Mouse (Mus musculus): ENCODE measurements around the gene Hs3st6. TPM values are rescaled to one million over a fixed set of nuclear protein-coding genes. Genes with fewer than 3 reads are reported as not detected.
"Not testable (repeated sequence)": the region's sequence is repeated elsewhere in the genome, so short reads cannot be mapped to it uniquely, and the experiment has no call there.

Gene Hs3st6
- polyA plus RNA-seq, 1 experiment: not detected

GRCm38 (mm10) chr17:24719494-24720222, 33.1 kb upstream of the Hs3st6 start:
- TF ChIP-seq CTCF (IDR thresholded peaks at IDR 0.05; ENCODE audit: insufficient read depth, low read depth, low read length) (no peak), POLR2A (IDR thresholded peaks at IDR 0.05; ENCODE audit: insufficient read depth, low read depth, low read length) (peak; percentile 94)
- peak overlapping the region; percentile 97 for H3K4me3 ChIP-seq (ENCODE audit: insufficient read depth, low read depth, low read length)
- under 1% methylated on average over 61 of the region's 61 CpGs for WGBS
- H3K27ac ChIP-seq (ENCODE audit: insufficient read depth, low read depth, low read length): peak overlapping the region; percentile 61; the same call in 1 of the 2 replicates
- peaks cover 10% of the 10 kb centered on the region for H3K4me1 ChIP-seq (ENCODE audit: control insufficient read depth, insufficient read depth, low read length)

GRCm38 (mm10) chr17:24720616-24721015, 32.2 kb upstream of the Hs3st6 start:
- not testable (repeated sequence) for H3K27ac ChIP-seq (ENCODE audit: insufficient read depth, low read depth, low read length)
- peak overlapping the region; percentile 75 for H3K4me3 ChIP-seq (ENCODE audit: insufficient read depth, low read depth, low read length)
- WGBS: under 1% methylated on average over 11 of the region's 11 CpGs
- H3K4me1 ChIP-seq (ENCODE audit: control insufficient read depth, insufficient read depth, low read length): peaks cover 10% of the 10 kb centered on the region

GRCm38 (mm10) chr17:24721383-24721955, 31.3 kb upstream of the Hs3st6 start:
- Histone ChIP-seq H3K4me1 (ENCODE audit: control insufficient read depth, insufficient read depth, low read length) (peaks cover 10% of the 10 kb centered on the region), H3K4me3 (ENCODE audit: insufficient read depth, low read depth, low read length) (peak overlapping the region; percentile 15; the same call in 1 of the 2 replicates)
- WGBS: 62% methylated on average over 7 of the region's 7 CpGs
- not testable (repeated sequence) for H3K27ac ChIP-seq (ENCODE audit: insufficient read depth, low read depth, low read length)

DNA sequence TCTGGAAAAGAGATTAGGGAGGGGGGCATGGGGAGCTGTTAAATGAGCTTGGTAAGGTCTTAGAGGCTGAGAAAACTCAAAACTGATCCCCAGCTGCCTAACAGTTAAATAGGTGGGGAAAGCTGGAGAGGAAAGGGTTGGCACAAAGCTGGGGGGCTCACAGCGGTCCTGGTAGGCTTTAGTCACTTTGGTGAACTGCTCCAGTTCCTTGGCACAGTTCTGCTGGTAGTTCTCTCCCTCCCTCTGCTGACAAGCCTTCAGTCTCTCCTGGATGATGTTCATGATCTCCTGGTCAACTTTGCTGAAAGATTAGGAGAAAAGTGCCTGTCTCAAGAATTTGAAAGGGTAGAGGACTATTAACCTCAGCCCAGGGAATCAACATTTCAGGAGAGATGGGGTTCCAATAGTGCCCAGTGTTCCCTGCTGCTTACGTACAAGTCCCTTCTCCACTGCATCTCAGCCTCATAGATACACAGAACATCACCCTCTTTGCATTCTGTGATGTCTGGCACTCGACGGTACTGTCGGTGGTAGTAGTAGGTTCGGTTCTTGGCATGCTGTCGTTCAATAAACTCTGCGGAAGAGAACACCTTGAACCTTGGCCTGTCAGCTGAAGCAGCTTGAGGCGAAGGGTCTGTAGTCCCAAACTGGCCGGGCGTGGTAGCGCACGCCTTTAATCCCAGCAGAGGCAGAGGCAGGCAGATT, 30.4 kb upstream of the Hs3st6 start:
- no peak overlapping the region for H3K4me3 ChIP-seq (ENCODE audit: insufficient read depth, low read depth, low read length)
- H3K4me1 ChIP-seq (ENCODE audit: control insufficient read depth, insufficient read depth, low read length): peaks cover 10% of the 10 kb centered on the region
- TF ChIP-seq POLR2A (IDR thresholded peaks at IDR 0.05; ENCODE audit: insufficient read depth, low read depth, low read length): no peak
- no peak for TF ChIP-seq CTCF (IDR thresholded peaks at IDR 0.05; ENCODE audit: insufficient read depth, low read depth, low read length)
- WGBS: 37% methylated on average over 13 of the region's 13 CpGs
- H3K27ac ChIP-seq (ENCODE audit: insufficient read depth, low read depth, low read length): no peak overlapping the region

DNA sequence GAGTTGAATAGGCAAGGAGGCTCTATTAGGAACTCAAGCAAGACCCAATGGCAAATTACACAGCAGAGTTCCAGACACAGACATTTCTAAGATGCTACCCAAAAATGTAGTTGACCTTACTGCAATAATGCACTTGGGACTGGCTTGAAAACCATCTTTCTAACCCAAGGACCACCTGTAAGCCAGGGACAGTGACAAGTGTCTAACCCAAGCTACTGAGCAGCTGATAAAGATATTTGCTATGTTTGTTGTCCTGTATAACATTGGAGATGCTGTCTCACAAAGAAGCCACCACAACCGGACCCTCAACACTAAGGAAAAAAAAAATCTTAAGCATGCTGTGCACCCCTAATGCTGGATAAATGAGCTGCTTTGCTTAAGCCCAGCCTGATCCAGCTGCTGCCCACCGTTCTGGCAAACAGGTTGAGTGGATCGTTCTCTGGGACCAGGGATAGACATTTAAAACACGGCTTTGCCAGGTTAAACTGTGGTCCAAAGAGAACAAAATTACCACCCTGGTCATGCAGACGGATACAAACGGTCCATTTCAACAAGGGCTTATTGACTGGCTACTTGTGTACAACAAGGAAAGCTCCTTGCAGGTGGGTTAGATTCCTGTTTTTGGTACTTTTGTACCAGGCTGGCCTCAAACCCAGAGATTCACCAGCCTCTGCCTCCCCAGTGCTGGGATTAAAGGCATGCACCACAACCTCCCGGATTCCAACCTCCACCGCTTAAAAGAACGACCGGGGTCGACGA, 29.5 kb upstream of the Hs3st6 start:
- H3K4me1 ChIP-seq (ENCODE audit: control insufficient read depth, insufficient read depth, low read length): peaks cover 10% of the 10 kb centered on the region
- TF ChIP-seq POLR2A (IDR thresholded peaks at IDR 0.05; ENCODE audit: insufficient read depth, low read depth, low read length): no peak
- TF ChIP-seq CTCF (IDR thresholded peaks at IDR 0.05; ENCODE audit: insufficient read depth, low read depth, low read length): no peak
- peak overlapping the region; percentile 77 for H3K4me3 ChIP-seq (ENCODE audit: insufficient read depth, low read depth, low read length)
- WGBS: under 1% methylated on average over 12 of the region's 12 CpGs
- H3K27ac ChIP-seq (ENCODE audit: insufficient read depth, low read depth, low read length): no peak overlapping the region; the same call in 1 of the 2 replicates

DNA sequence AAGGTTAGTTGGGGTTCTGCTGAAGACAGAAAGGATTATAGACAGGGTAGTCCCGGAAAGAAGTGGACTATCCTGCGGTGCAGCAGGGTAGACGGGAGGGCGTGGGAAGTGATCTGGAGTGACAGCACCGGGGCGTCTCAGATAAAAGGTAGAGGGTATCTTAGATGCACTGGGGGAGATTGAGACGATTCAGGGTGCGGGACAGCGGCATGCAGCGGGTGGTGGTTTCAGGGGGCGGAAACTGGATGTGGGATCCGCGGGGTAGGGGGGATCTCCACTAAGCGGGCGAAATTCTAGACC, 29.0 kb upstream of the Hs3st6 start:
- WGBS: under 1% methylated on average over 15 of the region's 15 CpGs

DNA sequence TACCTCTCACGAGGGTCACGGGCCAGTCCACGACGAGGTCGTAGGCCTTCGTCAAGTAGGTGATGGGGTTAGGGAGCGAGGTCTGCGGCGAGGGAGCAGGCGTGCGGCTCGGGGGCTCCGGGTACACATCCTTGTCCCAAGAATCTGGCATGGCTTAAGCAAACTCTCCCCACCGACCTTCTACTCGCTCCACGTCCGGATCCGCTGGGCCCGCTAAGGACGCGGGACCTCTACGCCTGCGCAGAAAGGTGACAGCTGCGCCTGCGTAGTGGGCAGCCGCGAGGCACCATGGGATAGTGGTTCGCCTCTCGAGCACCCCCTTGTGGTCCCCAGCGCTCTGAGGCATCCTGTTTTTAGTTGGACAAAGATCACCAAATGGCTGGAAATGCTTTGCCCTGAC, 28.6 kb upstream of the Hs3st6 start, which contains the start of gene Ndufb10:
Gene Ndufb10 (minus strand): TSS at position 295 of the 400 bp plus-strand sequence.
- under 1% methylated on average over 30 of the region's 30 CpGs for WGBS
- peak within 1 kb of the TSS; percentile 87 for H3K27ac ChIP-seq (ENCODE audit: insufficient read depth, low read depth, low read length)
- TF ChIP-seq CTCF (IDR thresholded peaks at IDR 0.05; ENCODE audit: insufficient read depth, low read depth, low read length) (peak; percentile 51; the same call in 1 of the 2 replicates), POLR2A (IDR thresholded peaks at IDR 0.05; ENCODE audit: insufficient read depth, low read depth, low read length) (peak; percentile 90)

More for the DNA sequence above, 29.0 kb upstream of the Hs3st6 start:
- H3K4me3 ChIP-seq (ENCODE audit: insufficient read depth, low read depth, low read length): peak overlapping the region; percentile 77
- TF ChIP-seq POLR2A (IDR thresholded peaks at IDR 0.05; ENCODE audit: insufficient read depth, low read depth, low read length): no peak
- no peak for TF ChIP-seq CTCF (IDR thresholded peaks at IDR 0.05; ENCODE audit: insufficient read depth, low read depth, low read length)
- H3K4me1 ChIP-seq (ENCODE audit: control insufficient read depth, insufficient read depth, low read length): peaks cover 10% of the 10 kb centered on the region
- peak overlapping the region; percentile 87 for H3K27ac ChIP-seq (ENCODE audit: insufficient read depth, low read depth, low read length)

GRCm38 (mm10) chr17:24725637-24726390, 27.0 kb upstream of the Hs3st6 start:
- no peak for TF ChIP-seq CTCF (IDR thresholded peaks at IDR 0.05; ENCODE audit: insufficient read depth, low read depth, low read length)
- TF ChIP-seq POLR2A (IDR thresholded peaks at IDR 0.05; ENCODE audit: insufficient read depth, low read depth, low read length): no peak
- WGBS: 70% methylated on average over 3 of the region's 3 CpGs
- peaks cover 10% of the 10 kb centered on the region for H3K4me1 ChIP-seq (ENCODE audit: control insufficient read depth, insufficient read depth, low read length)
- no peak overlapping the region for H3K27ac ChIP-seq (ENCODE audit: insufficient read depth, low read depth, low read length)
- H3K4me3 ChIP-seq (ENCODE audit: insufficient read depth, low read depth, low read length): no peak overlapping the region

More for the DNA sequence above, 28.6 kb upstream of the Hs3st6 start, which contains the start of gene Ndufb10:
- peak within 1 kb of the TSS; percentile 77 for H3K4me3 ChIP-seq (ENCODE audit: insufficient read depth, low read depth, low read length)
- H3K4me1 ChIP-seq (ENCODE audit: control insufficient read depth, insufficient read depth, low read length): peaks cover 10% of the 10 kb centered on the region
